Comparison of ENCODE assay signal across 24 mouse cellular contexts in genomic region chr1:97628859-97629258, GRCm38 (mm10). TPM values are rescaled to one million over a fixed set of nuclear protein-coding genes. Genes with fewer than 3 reads are reported as not detected.
A peak's percentile ranks its signal among the peaks of the same experiment; 100 is the strongest.
DNase-seq lines count a peak whose midpoint lies in the region; ATAC-seq and TF ChIP-seq lines count a peak whose summit lies in the region.
"Had no signal": no experiment of that assay in that cellular context is flagged by ENCODE, and none has a peak within 500 bp of the region (broad histone marks: within the 10 kb centered on the region; RNA-seq: fewer than 3 reads in every experiment).

No protein-coding gene starts in this region.

- 66% methylated on average over 7 of the region's 7 CpGs for WGBS in hindbrain, embryonic 16.5 days
- WGBS in hindbrain, embryonic 10.5 days, result 95% methylated on average over 7 of the region's 7 CpGs
- WGBS in midbrain, embryonic 12.5 days, result 84% methylated on average over 7 of the region's 7 CpGs
- WGBS in midbrain, embryonic 16.5 days, result 82% methylated on average over 7 of the region's 7 CpGs

- peaks cover 3% of the 10 kb centered on the region; the same call in 1 of the 2 replicates for H3K4me1 ChIP-seq in hindbrain, embryonic 16.5 days (ENCODE audit: control insufficient read depth, insufficient read depth, low read depth, low read length)
- peaks cover 22% of the 10 kb centered on the region for H3K4me1 ChIP-seq in hindbrain, embryonic 10.5 days (replicated peaks)
- peaks cover 34% of the 10 kb centered on the region for H3K4me1 ChIP-seq in midbrain, embryonic 12.5 days
- peaks cover 6% of the 10 kb centered on the region; the same call in 1 of the 2 replicates for H3K4me1 ChIP-seq in midbrain, embryonic 16.5 days (ENCODE audit: control insufficient read depth, insufficient read depth, low read length)
- H3K4me1 ChIP-seq: embryonic facial prominence, embryonic 12.5 days; heart, embryonic 15.5 days had no signal

- H3K4me2 ChIP-seq in hindbrain, embryonic 16.5 days (ENCODE audit: low read length), result no peak overlapping the region
- no peak overlapping the region for H3K4me2 ChIP-seq in midbrain, embryonic 12.5 days (replicated peaks)
- no peak overlapping the region for H3K4me2 ChIP-seq in midbrain, embryonic 16.5 days (ENCODE audit: low read length)
- H3K4me2 ChIP-seq: embryonic facial prominence, embryonic 12.5 days; heart, embryonic 11.5 days; heart, embryonic 15.5 days had no signal

- intact Hi-C loops in gastrocnemius, adult 2 months (cut with DNase I), result loop anchor here (5.0 kb wide), 1 partner anchor 33 kb away; the partner anchor contains the start of gene D1Ertd622e

- H3K9me3 ChIP-seq in hindbrain, embryonic 16.5 days (ENCODE audit: control insufficient read depth, low read length), result no peaks in the 10 kb centered on the region
- no peaks in the 10 kb centered on the region for H3K9me3 ChIP-seq in hindbrain, embryonic 10.5 days
- no peaks in the 10 kb centered on the region for H3K9me3 ChIP-seq in midbrain, embryonic 12.5 days
- no peaks in the 10 kb centered on the region for H3K9me3 ChIP-seq in midbrain, embryonic 16.5 days (replicated peaks; ENCODE audit: control insufficient read depth, low read length, poor library complexity, severe bottlenecking)
- H3K9me3 ChIP-seq: embryonic facial prominence, embryonic 12.5 days; heart, embryonic 15.5 days had no signal

- H3K4me3 ChIP-seq in gastrocnemius, adult 2 months, result no peak overlapping the region
- H3K4me3 ChIP-seq in hindbrain, embryonic 16.5 days (ENCODE audit: low read length), result no peak overlapping the region
- H3K4me3 ChIP-seq in hindbrain, embryonic 10.5 days, result no peak overlapping the region
- H3K4me3 ChIP-seq in midbrain, embryonic 12.5 days, result no peak overlapping the region
- no peak overlapping the region for H3K4me3 ChIP-seq in midbrain, embryonic 16.5 days (ENCODE audit: low read depth, low read length)
- H3K4me3 ChIP-seq: embryonic facial prominence, embryonic 12.5 days; heart, embryonic 15.5 days had no signal

- H3K9ac ChIP-seq in hindbrain, embryonic 16.5 days (ENCODE audit: low read depth, low read length), result no peak overlapping the region
- H3K9ac ChIP-seq in midbrain, embryonic 12.5 days (replicated peaks), result no peak overlapping the region
- H3K9ac ChIP-seq in midbrain, embryonic 16.5 days (ENCODE audit: low read depth, low read length), result no peak overlapping the region
- H3K9ac ChIP-seq: embryonic facial prominence, embryonic 12.5 days; heart, embryonic 15.5 days had no signal

- H3K27ac ChIP-seq in gastrocnemius, adult 2 months, result peak overlapping the region; percentile 84
- no peak overlapping the region for H3K27ac ChIP-seq in hindbrain, embryonic 16.5 days (ENCODE audit: low read depth, low read length)
- H3K27ac ChIP-seq in hindbrain, embryonic 10.5 days, result no peak overlapping the region
- H3K27ac ChIP-seq in midbrain, embryonic 12.5 days (replicated peaks), result 0 out of 2 replicates have a peak overlapping the region, but pooled peaks have one; percentile 35
- no peak overlapping the region for H3K27ac ChIP-seq in midbrain, embryonic 16.5 days (ENCODE audit: low read length)
- H3K27ac ChIP-seq: embryonic facial prominence, embryonic 12.5 days; heart, embryonic 15.5 days had no signal

- no peak for TF ChIP-seq CTCF in gastrocnemius, adult 2 months (IDR thresholded peaks at IDR 0.05)

- peak; percentile 19 to 25 for DNase-seq in cerebellum, postnatal 10 days
- no peak for DNase-seq in gastrocnemius, adult 2 months
- no peak for DNase-seq in gastrocnemius, adult 18-20 months (ENCODE audit: low spot score)
- DNase-seq in hindbrain, embryonic 10.5 days (ENCODE audit: low spot score), result no peak
- DNase-seq: adrenal gland, adult 8-10 months; adrenal gland, postnatal 36 days; B cell, adult 2 months; cerebellum, adult 11 months; cerebellum, adult 8-10 months; cerebellum, postnatal 25 days; gastrocnemius, postnatal 36 days; heart, adult 18-20 months; heart, postnatal 14 days had no signal

- no peak for ATAC-seq in cerebellum, adult (ENCODE audit: insufficient number of reproducible peaks, low FRiP score, low TSS enrichment)
- peak; percentile 50; the same call in 1 of the 2 replicates for ATAC-seq in hindbrain, embryonic 16.5 days
- no peak for ATAC-seq in midbrain, embryonic 12.5 days (ENCODE audit: low FRiP score, low read depth)
- ATAC-seq in midbrain, embryonic 16.5 days, result no peak
- ATAC-seq: CD4-positive, CD25-positive, alpha-beta regulatory T cell, adult 4 months; forebrain, embryonic 14.5 days; intestine, embryonic 16.5 days had no signal

- no peaks in the 10 kb centered on the region for H3K27me3 ChIP-seq in hindbrain, embryonic 16.5 days (replicated peaks; ENCODE audit: control insufficient read depth, insufficient read depth, low read length)
- no peaks in the 10 kb centered on the region for H3K27me3 ChIP-seq in hindbrain, embryonic 10.5 days (ENCODE audit: insufficient read depth, poor library complexity, severe bottlenecking)
- no peaks in the 10 kb centered on the region for H3K27me3 ChIP-seq in midbrain, embryonic 12.5 days
- H3K27me3 ChIP-seq in midbrain, embryonic 16.5 days (ENCODE audit: control insufficient read depth, insufficient read depth, low read depth, low read length), result no peaks in the 10 kb centered on the region
- H3K27me3 ChIP-seq: embryonic facial prominence, embryonic 12.5 days; heart, embryonic 15.5 days had no signal

- H3K36me3 ChIP-seq in hindbrain, embryonic 16.5 days (ENCODE audit: control insufficient read depth, insufficient read depth, low read length), result no peaks in the 10 kb centered on the region
- H3K36me3 ChIP-seq in hindbrain, embryonic 10.5 days, result no peaks in the 10 kb centered on the region
- no peaks in the 10 kb centered on the region for H3K36me3 ChIP-seq in midbrain, embryonic 12.5 days
- H3K36me3 ChIP-seq in midbrain, embryonic 16.5 days (ENCODE audit: control insufficient read depth, insufficient read depth, low read length), result no peaks in the 10 kb centered on the region
- H3K36me3 ChIP-seq: embryonic facial prominence, embryonic 12.5 days; G1E; heart, embryonic 15.5 days had no signal

RNA-seq across cellular contexts. Expression of gene D1Ertd622e, which starts 33.0 kb away (rescaled TPM):
- 10 to 100 TPM; 11.5 to 18.3 TPM for total RNA-seq in gastrocnemius, adult 2 months (2021)
- total RNA-seq in gastrocnemius, adult 18-20 months (2021), result 10 to 100 TPM; 13.2 to 16.2 TPM
- 59.7 and 60.5 TPM in 2 replicates for polyA plus RNA-seq in hindbrain, embryonic 16.5 days (2015; fragmentation: Nextera tagmentation; extraction: Ambion mirVana)
- polyA plus RNA-seq in hindbrain, embryonic 10.5 days (2016; fragmentation: Nextera tagmentation; extraction: Ambion mirVana), result 25.2 and 26.4 TPM in 2 replicates
- 34.3 and 43.3 TPM in 2 replicates for polyA plus RNA-seq in midbrain, embryonic 12.5 days (2016; fragmentation: Nextera tagmentation; extraction: Ambion mirVana)
- polyA plus RNA-seq in midbrain, embryonic 16.5 days (2015; fragmentation: Nextera tagmentation; extraction: Ambion mirVana), result 64.9 and 75.9 TPM in 2 replicates

Comparison
In these comparisons a context has a peak if more than half of its experiments do, and no peak if none do; other contexts are left out.
1. H3K27ac ChIP-seq: peak in gastrocnemius, adult 2 months (single experiment) and midbrain, embryonic 12.5 days (single experiment); none in hindbrain, embryonic 16.5 days (single experiment), hindbrain, embryonic 10.5 days (single experiment) and midbrain, embryonic 16.5 days (single experiment).
2. DNase-seq: peak in cerebellum, postnatal 10 days (2 of 2); none in gastrocnemius, adult 2 months (single experiment), gastrocnemius, adult 18-20 months (single experiment) and hindbrain, embryonic 10.5 days (single experiment).